Mouse (Mus musculus) heart, postnatal 14 days (tissue): ENCODE results near the gene Plgrkt. TPM values are rescaled to one million over a fixed set of nuclear protein-coding genes. Genes with fewer than 3 reads are reported as not detected.
"Not testable (repeated sequence)": the region's sequence is repeated elsewhere in the genome, so short reads cannot be mapped to it uniquely, and the experiment has no call there.

Source experiments
- DNase-seq, 2 experiments: peaks; one replicate each; pipeline ENCODE4 v3.0.0; 2021 to 2022
- intact Hi-C: fragments of 180-260 bp; cut with DNase I; formaldehyde crosslinking; loops from one replicate; pipeline ENCODE4 v1.15.1; 2025
- long read RNA-seq, 2 experiments: library from polyadenylated mRNA; stranded (forward); transcript quantifications; one replicate each; pipeline ENCODE4 v2.0.0; 2021
- total RNA-seq, 2 experiments: library from RNA; stranded (reverse); gene quantifications; 2 replicates each; pipeline ENCODE4 v1.2.3; 2021

The Plgrkt gene
- total RNA-seq, result 10 to 100 TPM; 28.9 to 30.4 TPM
- long read RNA-seq, experiment 1, transcript Plgrkt-208 (6 exons, 1,020 nt), result major isoform, 13 of 17 reads
- long read RNA-seq, experiment 1, partial matches to known transcripts, result 2 of 17 reads
- long read RNA-seq, experiment 1, other reads (novel, unspliced or antisense), result 2 of 17 reads
- long read RNA-seq, experiment 2, transcript Plgrkt-208 (6 exons, 1,020 nt), result major isoform, 11 of 14 reads
- long read RNA-seq, experiment 2, partial matches to known transcripts, result 0 of 14 reads
- long read RNA-seq, experiment 2, other reads (novel, unspliced or antisense), result 3 of 14 reads

- DNase-seq, result peak; percentile 76
- intact Hi-C loops, result no loop called here
Observed at GRCm38 (mm10) chr19:29366969-29367622, at the start of gene Plgrkt, which contains the start of gene Cd274. Gene Plgrkt, minus strand, starts transcription at chr19:29367390. Gene Cd274, plus strand, starts transcription at chr19:29367455.

- intact Hi-C loops, result no loop called here
- no peak for DNase-seq
Observed at GRCm38 (mm10) chr19:29416393-29416902, 49.3 kb upstream of the Plgrkt start.

- intact Hi-C loops, DNase-seq: not testable (repeated sequence)
Observed at GRCm38 (mm10) chr19:29414917-29415316, 47.7 kb upstream of the Plgrkt start.

GRCm38 (mm10) chr19:29414513-29414912 is 47.3 kb upstream of the Plgrkt start:
- DNase-seq, result no peak
- intact Hi-C loops, result no loop called here

- peak in 1 of 2 experiments; percentile 45 for DNase-seq
- intact Hi-C loops, result no loop called here
Observed at GRCm38 (mm10) chr19:29412476-29413420, 45.6 kb upstream of the Plgrkt start.

- no peak for DNase-seq
- intact Hi-C loops, result no loop called here
Observed at GRCm38 (mm10) chr19:29410619-29411018, 43.4 kb upstream of the Plgrkt start, which contains the start of gene Pdcd1lg2. Gene Pdcd1lg2, plus strand, starts transcription at chr19:29410919.

- no peak for DNase-seq
- intact Hi-C loops, result no loop called here
Observed at GRCm38 (mm10) chr19:29406042-29407017, 39.1 kb upstream of the Plgrkt start.

GRCm38 (mm10) chr19:29405388-29405787 is 38.2 kb upstream of the Plgrkt start:
- no peak for DNase-seq
- intact Hi-C loops, result no loop called here

GRCm38 (mm10) chr19:29403251-29403650 is 36.1 kb upstream of the Plgrkt start:
- intact Hi-C loops, result no loop called here
- no peak for DNase-seq

GRCm38 (mm10) chr19:29402621-29403020 is 35.4 kb upstream of the Plgrkt start:
- DNase-seq, result no peak
- intact Hi-C loops, result no loop called here

- DNase-seq, result no peak
- intact Hi-C loops, result no loop called here
Observed at GRCm38 (mm10) chr19:29400466-29400865, 33.3 kb upstream of the Plgrkt start.

GRCm38 (mm10) chr19:29399786-29400185 is 32.6 kb upstream of the Plgrkt start:
- intact Hi-C loops, result no loop called here
- no peak for DNase-seq

GRCm38 (mm10) chr19:29396353-29396752 is 29.2 kb upstream of the Plgrkt start:
- DNase-seq, result no peak
- intact Hi-C loops, result no loop called here

GRCm38 (mm10) chr19:29394721-29395120 is 27.5 kb upstream of the Plgrkt start:
- no peak for DNase-seq
- intact Hi-C loops, result no loop called here

GRCm38 (mm10) chr19:29393333-29393732 is 26.1 kb upstream of the Plgrkt start:
- DNase-seq, result no peak

GRCm38 (mm10) chr19:29391279-29391678 is 24.1 kb upstream of the Plgrkt start:
- intact Hi-C loops, result no loop called here
- DNase-seq, result no peak

More at GRCm38 (mm10) chr19:29393333-29393732, 26.1 kb upstream of the Plgrkt start:
- intact Hi-C loops, result no loop called here

GRCm38 (mm10) chr19:29390483-29390882 is 23.3 kb upstream of the Plgrkt start:
- intact Hi-C loops, result no loop called here
- DNase-seq, result no peak

GRCm38 (mm10) chr19:29388818-29389217 is 21.6 kb upstream of the Plgrkt start:
- intact Hi-C loops, result no loop called here
- DNase-seq, result no peak

GRCm38 (mm10) chr19:29385822-29386221 is 18.6 kb upstream of the Plgrkt start:
- intact Hi-C loops, result no loop called here
- DNase-seq, result no peak
